ENCODE assay signal across 8 mouse cellular contexts in the genomic region with DNA sequence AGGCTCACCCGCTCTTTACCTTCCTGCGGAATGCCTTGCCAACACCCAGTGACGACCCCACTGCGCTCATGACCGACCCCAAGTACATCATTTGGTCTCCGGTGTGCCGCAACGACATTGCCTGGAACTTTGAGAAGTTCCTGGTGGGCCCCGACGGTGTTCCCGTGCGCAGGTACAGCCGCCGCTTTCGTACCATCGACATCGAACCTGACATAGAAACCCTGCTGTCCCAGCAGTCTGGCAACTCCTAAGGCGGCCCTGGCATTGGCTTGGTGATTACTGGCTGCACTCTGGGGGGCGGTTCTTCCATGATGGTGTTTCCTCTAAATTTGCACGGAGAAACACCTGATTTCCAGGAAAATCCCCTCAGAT. TPM values are rescaled to one million over a fixed set of nuclear protein-coding genes. Genes with fewer than 3 reads are reported as not detected.
DNase-seq lines count a peak whose midpoint lies in the region; ATAC-seq and TF ChIP-seq lines count a peak whose summit lies in the region.

No protein-coding gene starts in this region.

- H3K9ac ChIP-seq in forebrain, embryonic 14.5 days (ENCODE audit: low read length): peak overlapping the region; percentile 91
- peak overlapping the region; percentile 90 for H3K9ac ChIP-seq in intestine, embryonic 15.5 days
- H3K9ac ChIP-seq in lung, postnatal 0 days (replicated peaks; ENCODE audit: low read depth): peak overlapping the region; percentile 72

- intact Hi-C loops in gastrocnemius, postnatal 36 days (cut with DNase I): no loop called here

- no peaks in the 10 kb centered on the region for H3K27me3 ChIP-seq in forebrain, embryonic 14.5 days (replicated peaks; ENCODE audit: control insufficient read depth, insufficient read depth, low read length)
- no peaks in the 10 kb centered on the region for H3K27me3 ChIP-seq in intestine, embryonic 15.5 days (replicated peaks)
- no peaks in the 10 kb centered on the region for H3K27me3 ChIP-seq in lung, postnatal 0 days (replicated peaks; ENCODE audit: insufficient read depth, low read length)
- H3K27me3 ChIP-seq in splenic B cell, adult 2 months (ENCODE audit: control insufficient read depth, insufficient read depth, low read length, poor library complexity, severe bottlenecking): no peaks in the 10 kb centered on the region

- WGBS in forebrain, embryonic 14.5 days: 20% methylated on average over 20 of the region's 20 CpGs
- WGBS in intestine, embryonic 15.5 days: 10% methylated on average over 20 of the region's 20 CpGs
- WGBS in lung, postnatal 0 days: 9% methylated on average over 20 of the region's 20 CpGs

- peak overlapping the region; percentile 78 for H3K4me2 ChIP-seq in forebrain, embryonic 14.5 days (ENCODE audit: low read length)
- peak overlapping the region; percentile 70 for H3K4me2 ChIP-seq in intestine, embryonic 15.5 days (replicated peaks)
- peak overlapping the region; percentile 75 for H3K4me2 ChIP-seq in lung, postnatal 0 days (replicated peaks; ENCODE audit: low read depth, low read length)

- H3K27ac ChIP-seq in forebrain, embryonic 14.5 days (ENCODE audit: low read depth, low read length): peak overlapping the region; percentile 84; the same call in 1 of the 2 replicates
- peak overlapping the region; percentile 97 for H3K27ac ChIP-seq in intestine, embryonic 15.5 days
- peak overlapping the region; percentile 98 for H3K27ac ChIP-seq in lung, postnatal 0 days (ENCODE audit: low read length)

- H3K9me3 ChIP-seq in forebrain, embryonic 14.5 days (replicated peaks; ENCODE audit: control insufficient read depth, low read length): no peaks in the 10 kb centered on the region
- H3K9me3 ChIP-seq in intestine, embryonic 15.5 days: no peaks in the 10 kb centered on the region
- no peaks in the 10 kb centered on the region for H3K9me3 ChIP-seq in lung, postnatal 0 days (ENCODE audit: low read length)

- peak overlapping the region; percentile 65 for H3K4me3 ChIP-seq in forebrain, embryonic 14.5 days (ENCODE audit: low read depth, low read length)
- peak overlapping the region; percentile 73 for H3K4me3 ChIP-seq in intestine, embryonic 15.5 days (replicated peaks)
- peak overlapping the region; percentile 62 for H3K4me3 ChIP-seq in lung, postnatal 0 days (ENCODE audit: low read depth, low read length)

- peaks cover 14% of the 10 kb centered on the region for H3K36me3 ChIP-seq in forebrain, embryonic 14.5 days (ENCODE audit: control insufficient read depth, insufficient read depth, low read length)
- H3K36me3 ChIP-seq in intestine, embryonic 15.5 days: peaks cover 7% of the 10 kb centered on the region
- peaks cover 8% of the 10 kb centered on the region for H3K36me3 ChIP-seq in lung, postnatal 0 days (ENCODE audit: insufficient read depth, low read length)
- H3K36me3 ChIP-seq in splenic B cell, adult 2 months (ENCODE audit: control insufficient read depth, insufficient read depth, low read length, poor library complexity, severe bottlenecking): peaks cover 2% of the 10 kb centered on the region

- no peak for TF ChIP-seq CTCF in lung, postnatal 0 days (IDR thresholded peaks at IDR 0.05)

- peak; percentile 12 for DNase-seq in gastrocnemius, postnatal 10 days
- no peak for DNase-seq in gastrocnemius, postnatal 36 days
- peak; percentile 39 to 44 for DNase-seq in adrenal gland, postnatal 36 days
- DNase-seq in forebrain, embryonic 14.5 days (ENCODE audit: low spot score): no peak
- peak; percentile 15 for DNase-seq in lung, postnatal 0 days (ENCODE audit: low spot score)
- peak; percentile 48 for DNase-seq in splenic B cell, adult 2 months (ENCODE audit: low read depth, low spot score)
- no peak for DNase-seq in layer of hippocampus, adult 9-10 months (ENCODE audit: low spot score)

- TF ChIP-seq EP300 in lung, postnatal 0 days (IDR thresholded peaks at IDR 0.05): no peak

- H3K4me1 ChIP-seq in forebrain, embryonic 14.5 days (ENCODE audit: control insufficient read depth, insufficient read depth, low read length): peaks cover 6% of the 10 kb centered on the region; the same call in 1 of the 2 replicates
- peaks cover 15% of the 10 kb centered on the region for H3K4me1 ChIP-seq in intestine, embryonic 15.5 days (replicated peaks)
- peaks cover 17% of the 10 kb centered on the region; the same call in 1 of the 2 replicates for H3K4me1 ChIP-seq in lung, postnatal 0 days (ENCODE audit: insufficient read depth, low read depth, low read length)

- ATAC-seq in forebrain, embryonic 14.5 days: no peak
- no peak for ATAC-seq in intestine, embryonic 15.5 days
- no peak for ATAC-seq in lung, postnatal 0 days

RNA-seq across cellular contexts. Expression of a gene that starts 1.2 kb away (rescaled TPM):
- 100 to 1,000 TPM in 1 of 2 experiments, 10 to 100 TPM in 1; 97.1 to 117 TPM for total RNA-seq in gastrocnemius, postnatal 10 days (2021)
- total RNA-seq in gastrocnemius, postnatal 36 days (2021): 10 to 100 TPM; 60.9 to 78.2 TPM
- total RNA-seq in adrenal gland, postnatal 36 days (2021): 100 to 1,000 TPM; 538 to 748 TPM
- 455 and 521 TPM in 2 replicates for polyA plus RNA-seq in forebrain, embryonic 14.5 days (2014; fragmentation: Nextera tagmentation; extraction: Ambion mirVana)
- polyA plus RNA-seq in intestine, embryonic 15.5 days (2015; fragmentation: Nextera tagmentation; extraction: Ambion mirVana): 1,041 and 1,081 TPM in 2 replicates
- polyA plus RNA-seq in lung, postnatal 0 days (2015; fragmentation: Nextera tagmentation; extraction: Ambion mirVana): 1,509 and 1,541 TPM in 2 replicates

RNA-seq across cellular contexts. Expression of a gene that starts 7.8 kb away (rescaled TPM):
- 10 to 100 TPM; 63.4 to 71.6 TPM for total RNA-seq in gastrocnemius, postnatal 10 days (2021)
- 10 to 100 TPM; 61.5 to 70.3 TPM for total RNA-seq in gastrocnemius, postnatal 36 days (2021)
- total RNA-seq in adrenal gland, postnatal 36 days (2021): 100 to 1,000 TPM; 110 to 120 TPM
- 136 and 141 TPM in 2 replicates for polyA plus RNA-seq in forebrain, embryonic 14.5 days (2014; fragmentation: Nextera tagmentation; extraction: Ambion mirVana)
- polyA plus RNA-seq in intestine, embryonic 15.5 days (2015; fragmentation: Nextera tagmentation; extraction: Ambion mirVana): 82.5 and 89.1 TPM in 2 replicates
- polyA plus RNA-seq in lung, postnatal 0 days (2015; fragmentation: Nextera tagmentation; extraction: Ambion mirVana): 61.4 and 66.4 TPM in 2 replicates

RNA-seq across cellular contexts. Expression of a gene that starts 33.9 kb away (rescaled TPM):
- total RNA-seq in gastrocnemius, postnatal 10 days (2021): 10 to 100 TPM; 21.7 to 25.0 TPM
- total RNA-seq in gastrocnemius, postnatal 36 days (2021): 10 to 100 TPM; 24.9 to 25.1 TPM
- 10 to 100 TPM; 38.8 to 48.3 TPM for total RNA-seq in adrenal gland, postnatal 36 days (2021)
- polyA plus RNA-seq in forebrain, embryonic 14.5 days (2014; fragmentation: Nextera tagmentation; extraction: Ambion mirVana): 38.9 and 50.8 TPM in 2 replicates
- polyA plus RNA-seq in intestine, embryonic 15.5 days (2015; fragmentation: Nextera tagmentation; extraction: Ambion mirVana): 34.1 and 37.1 TPM in 2 replicates
- 92.9 and 93.1 TPM in 2 replicates for polyA plus RNA-seq in lung, postnatal 0 days (2015; fragmentation: Nextera tagmentation; extraction: Ambion mirVana)

RNA-seq across cellular contexts. Expression of a gene that starts 33.9 kb away (rescaled TPM):
- total RNA-seq in gastrocnemius, postnatal 10 days (2021): 100 to 1,000 TPM; 211 to 226 TPM
- 10 to 100 TPM; 97.0 to 97.5 TPM for total RNA-seq in gastrocnemius, postnatal 36 days (2021)
- total RNA-seq in adrenal gland, postnatal 36 days (2021): 100 to 1,000 TPM; 363 to 383 TPM
- polyA plus RNA-seq in forebrain, embryonic 14.5 days (2014; fragmentation: Nextera tagmentation; extraction: Ambion mirVana): 276 and 307 TPM in 2 replicates
- 422 and 453 TPM in 2 replicates for polyA plus RNA-seq in intestine, embryonic 15.5 days (2015; fragmentation: Nextera tagmentation; extraction: Ambion mirVana)
- 582 and 634 TPM in 2 replicates for polyA plus RNA-seq in lung, postnatal 0 days (2015; fragmentation: Nextera tagmentation; extraction: Ambion mirVana)

RNA-seq across cellular contexts. Expression of a gene that starts 43.2 kb away (rescaled TPM):
- 1 to 10 TPM in 1 of 2 experiments, under 1 TPM in 1; 0.82 to 2.4 TPM for total RNA-seq in gastrocnemius, postnatal 10 days (2021)
- total RNA-seq in gastrocnemius, postnatal 36 days (2021): 1 to 10 TPM in 1 of 2 experiments, under 1 TPM in 1; 0.94 to 1.3 TPM
- total RNA-seq in adrenal gland, postnatal 36 days (2021): 1 to 10 TPM; 2.7 to 4.4 TPM
- 13.2 and 13.4 TPM in 2 replicates for polyA plus RNA-seq in forebrain, embryonic 14.5 days (2014; fragmentation: Nextera tagmentation; extraction: Ambion mirVana)
- polyA plus RNA-seq in intestine, embryonic 15.5 days (2015; fragmentation: Nextera tagmentation; extraction: Ambion mirVana): 20.9 and 23.2 TPM in 2 replicates
- 9.2 and 9.8 TPM in 2 replicates for polyA plus RNA-seq in lung, postnatal 0 days (2015; fragmentation: Nextera tagmentation; extraction: Ambion mirVana)

Comparison
In these comparisons a context has a peak if more than half of its experiments do, and no peak if none do; other contexts are left out.
1. DNase-seq: peak in gastrocnemius, postnatal 10 days (single experiment), adrenal gland, postnatal 36 days (2 of 2), lung, postnatal 0 days (single experiment) and splenic B cell, adult 2 months (single experiment); none in gastrocnemius, postnatal 36 days (0 of 2), forebrain, embryonic 14.5 days (single experiment) and layer of hippocampus, adult 9-10 months (single experiment).
2. RNA of a gene that starts 1.2 kb away (total RNA-seq): 538 to 748 TPM in adrenal gland, postnatal 36 days; 97.1 to 117 TPM in gastrocnemius, postnatal 10 days and 60.9 to 78.2 TPM in gastrocnemius, postnatal 36 days; every median in the first group is over 4 times any median in the second.
3. Peak in every context shown above with its lines, with median percentiles within 50 percentile points of each other: H3K27ac ChIP-seq, H3K4me2 ChIP-seq, H3K4me3 ChIP-seq and H3K9ac ChIP-seq.